Mouse (Mus musculus) spleen, adult 2 months (tissue): ENCODE data around the gene Tubb5.

Experiments
- CTCF ChIP-seq: fragments of 200-500 bp; IDR thresholded peaks from 2 replicates; pipeline ENCODE4 v1.5.1; 2011; ENCODE audit warnings: mild to moderate bottlenecking, inconsistent platforms; ENCODE audit not compliant: insufficient read depth, insufficient read length, insufficient replicate concordance; ENCODE audit errors: extremely low read depth
- POLR2A ChIP-seq: fragments of 200-500 bp; IDR thresholded peaks from 2 replicates; pipeline ENCODE4 v1.6.1; 2011; ENCODE audit warnings: low read depth, low read length, inconsistent platforms

GRCm38 (mm10) chr17:35812736-35813135 lies 25.4 kb downstream of the Tubb5 start:
- TF ChIP-seq CTCF (no peak), POLR2A (no peak)
